Mouse (Mus musculus) spleen, adult 2 months (tissue): ENCODE results near the gene Ggps1.

Source experiments
- CTCF ChIP-seq: fragments of 200-500 bp; IDR thresholded peaks from 2 replicates; pipeline ENCODE4 v1.5.1; 2011; ENCODE audit warnings: mild to moderate bottlenecking, inconsistent platforms; ENCODE audit not compliant: insufficient read depth, insufficient read length, insufficient replicate concordance; ENCODE audit errors: extremely low read depth
- POLR2A ChIP-seq: fragments of 200-500 bp; IDR thresholded peaks from 2 replicates; pipeline ENCODE4 v1.6.1; 2011; ENCODE audit warnings: low read depth, low read length, inconsistent platforms

DNA sequence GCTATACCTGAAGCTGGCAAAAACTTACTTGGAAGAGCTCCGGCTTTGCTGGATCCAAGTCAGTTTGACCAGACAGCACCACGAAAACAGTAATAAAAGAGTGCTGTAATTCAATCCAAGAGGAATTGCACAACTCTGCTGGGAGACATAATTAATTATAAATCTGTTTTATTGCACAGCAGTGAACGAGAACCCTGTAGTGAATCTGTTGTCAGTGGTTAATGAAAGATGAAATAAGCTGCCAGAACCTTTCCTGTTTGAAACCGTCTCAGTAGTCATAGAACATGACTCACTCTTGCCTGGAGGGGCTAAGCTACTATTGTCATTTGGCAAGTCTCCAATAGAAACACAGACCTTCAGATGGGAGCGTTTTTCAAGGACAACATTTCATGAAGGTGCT is 23.1 kb downstream of the Ggps1 start:
- TF ChIP-seq CTCF (no peak), POLR2A (no peak)
